Mouse (Mus musculus): Measurements from ENCODE around the gene Polr3b. TPM values are rescaled to one million over a fixed set of nuclear protein-coding genes. Genes with fewer than 3 reads are reported as not detected.
A peak's percentile ranks its signal among the peaks of the same experiment; 100 is the strongest.

Polr3b gene
- polyA plus RNA-seq, 1 experiment from 2014 or later, result 18.2 TPM

DNA sequence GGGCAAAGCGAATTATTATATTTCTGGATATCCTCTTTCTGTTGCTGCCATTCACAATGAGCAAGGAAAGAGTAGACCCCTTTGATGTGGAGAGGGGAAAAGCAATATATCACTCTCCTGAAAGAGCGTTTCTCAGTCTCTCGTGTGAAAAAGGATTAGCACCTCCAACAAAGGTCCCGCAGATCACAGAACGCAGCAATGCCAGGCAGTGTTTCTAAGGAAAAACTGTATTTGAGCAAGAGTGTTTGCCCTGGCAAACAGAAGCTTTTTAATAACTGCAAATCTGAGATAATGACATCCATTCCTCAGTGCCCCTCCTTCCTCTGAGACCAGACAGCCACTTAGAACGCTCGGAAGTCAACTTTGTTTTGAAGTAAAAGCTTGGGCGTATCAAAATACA, 84.5 kb downstream of the Polr3b start:
- WGBS, result 54% methylated on average over 8 of the region's 8 CpGs
- Histone ChIP-seq H3K27me3 (ENCODE audit: control insufficient read depth, insufficient read depth, low read length) (no peaks in the 10 kb centered on the region), H3K36me3 (ENCODE audit: control insufficient read depth, insufficient read depth, low read length) (no peaks in the 10 kb centered on the region), H3K4me3 (ENCODE audit: low read depth, low read length) (no peak overlapping the region), H3K27ac (ENCODE audit: low read depth, low read length) (no peak overlapping the region), H3K9ac (ENCODE audit: low read depth, low read length) (no peak overlapping the region), H3K4me2 (replicated peaks; ENCODE audit: low read depth, low read length) (no peak overlapping the region), H3K9me3 (ENCODE audit: control insufficient read depth, low read length) (no peaks in the 10 kb centered on the region), H3K4me1 (replicated peaks; ENCODE audit: control insufficient read depth, insufficient read depth, low read length) (peaks cover 15% of the 10 kb centered on the region)
- ATAC-seq (ENCODE audit: low FRiP score), result no peak
- no peak for DNase-seq (ENCODE audit: low spot score)

- no peak for ATAC-seq (ENCODE audit: low FRiP score)
- no peak overlapping the region for H3K9ac ChIP-seq (ENCODE audit: low read depth, low read length)
- H3K4me2 ChIP-seq (replicated peaks; ENCODE audit: low read depth, low read length), result no peak overlapping the region
- peak overlapping the region; percentile 58 for H3K27ac ChIP-seq (ENCODE audit: low read depth, low read length)
- H3K4me1 ChIP-seq (replicated peaks; ENCODE audit: control insufficient read depth, insufficient read depth, low read length), result peaks cover 17% of the 10 kb centered on the region
- no peaks in the 10 kb centered on the region for H3K27me3 ChIP-seq (ENCODE audit: control insufficient read depth, insufficient read depth, low read length)
- H3K36me3 ChIP-seq (ENCODE audit: control insufficient read depth, insufficient read depth, low read length), result no peaks in the 10 kb centered on the region
- no peaks in the 10 kb centered on the region for H3K9me3 ChIP-seq (ENCODE audit: control insufficient read depth, low read length)
- H3K4me3 ChIP-seq (ENCODE audit: low read depth, low read length), result no peak overlapping the region
- peak; percentile 33 for DNase-seq (ENCODE audit: low spot score)
- WGBS, result 33% methylated on average over 6 of the region's 6 CpGs
Measured at GRCm38 (mm10) chr10:84707226-84707625, 85.1 kb downstream of the Polr3b start.

DNA sequence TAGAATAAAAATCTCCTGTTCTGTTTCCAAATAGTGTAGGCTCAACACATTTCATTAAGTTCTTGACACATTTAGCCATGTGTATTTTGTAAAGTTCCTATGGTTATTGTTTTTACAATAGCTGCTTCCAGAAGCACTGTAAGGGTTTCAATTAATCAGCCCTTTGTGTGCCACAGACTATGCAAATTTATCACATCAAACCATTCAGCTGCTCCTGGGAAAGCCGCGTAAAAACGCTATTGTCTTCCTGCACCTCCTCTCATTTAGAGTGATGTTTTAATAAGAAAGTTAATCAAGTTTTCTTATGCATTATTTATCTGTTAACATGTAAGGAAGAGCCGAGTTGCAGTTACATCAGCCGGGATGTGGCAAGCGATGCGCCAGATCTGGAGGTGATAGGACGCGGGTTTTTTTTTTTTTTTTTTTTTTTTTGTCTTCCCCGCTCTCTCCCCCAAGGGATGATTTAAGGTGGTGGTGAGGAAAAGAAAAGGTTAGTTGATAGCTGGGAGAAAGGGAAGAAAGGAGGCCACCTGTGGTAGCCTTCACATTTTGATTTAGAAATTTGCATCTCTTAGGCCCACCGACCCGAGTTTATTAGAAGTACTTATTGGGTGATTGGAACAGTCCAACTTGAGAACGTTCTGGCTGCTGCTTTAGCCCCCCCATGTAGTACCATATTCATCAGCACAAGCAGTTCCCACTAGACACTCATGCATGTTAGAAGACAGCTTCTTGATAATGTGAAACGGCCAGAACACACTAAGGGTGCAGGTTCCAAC, 85.8 kb downstream of the Polr3b start:
- H3K4me2 ChIP-seq (replicated peaks; ENCODE audit: low read depth, low read length), result no peak overlapping the region
- no peaks in the 10 kb centered on the region for H3K36me3 ChIP-seq (ENCODE audit: control insufficient read depth, insufficient read depth, low read length)
- H3K4me1 ChIP-seq (replicated peaks; ENCODE audit: control insufficient read depth, insufficient read depth, low read length), result peaks cover 17% of the 10 kb centered on the region
- peak overlapping the region; percentile 58 for H3K27ac ChIP-seq (ENCODE audit: low read depth, low read length)
- DNase-seq (ENCODE audit: low spot score) (peak; percentile 19), ATAC-seq (ENCODE audit: low FRiP score) (peak; percentile 37)
- H3K9ac ChIP-seq (ENCODE audit: low read depth, low read length), result no peak overlapping the region
- no peaks in the 10 kb centered on the region for H3K9me3 ChIP-seq (ENCODE audit: control insufficient read depth, low read length)
- no peaks in the 10 kb centered on the region for H3K27me3 ChIP-seq (ENCODE audit: control insufficient read depth, insufficient read depth, low read length)
- H3K4me3 ChIP-seq (ENCODE audit: low read depth, low read length), result no peak overlapping the region
- 21% methylated on average over 14 of the region's 14 CpGs for WGBS

- H3K9ac ChIP-seq (ENCODE audit: low read depth, low read length), result no peak overlapping the region
- ATAC-seq (ENCODE audit: low FRiP score) (0 out of 2 replicates have a peak, but pooled peaks have one; percentile 31), DNase-seq (ENCODE audit: low spot score) (peak; percentile 54)
- H3K36me3 ChIP-seq (ENCODE audit: control insufficient read depth, insufficient read depth, low read length), result no peaks in the 10 kb centered on the region
- no peak overlapping the region for H3K4me2 ChIP-seq (replicated peaks; ENCODE audit: low read depth, low read length)
- peaks cover 17% of the 10 kb centered on the region for H3K4me1 ChIP-seq (replicated peaks; ENCODE audit: control insufficient read depth, insufficient read depth, low read length)
- WGBS, result 25% methylated on average over 4 of the region's 4 CpGs
- H3K27me3 ChIP-seq (ENCODE audit: control insufficient read depth, insufficient read depth, low read length), result no peaks in the 10 kb centered on the region; the same call in 1 of the 2 replicates
- peak overlapping the region; percentile 68 for H3K27ac ChIP-seq (ENCODE audit: low read depth, low read length)
- H3K9me3 ChIP-seq (ENCODE audit: control insufficient read depth, low read length), result no peaks in the 10 kb centered on the region
- H3K4me3 ChIP-seq (ENCODE audit: low read depth, low read length), result no peak overlapping the region
Measured at GRCm38 (mm10) chr10:84710192-84710591, 88.1 kb downstream of the Polr3b start.

- H3K27me3 ChIP-seq (ENCODE audit: control insufficient read depth, insufficient read depth, low read length), result no peaks in the 10 kb centered on the region; the same call in 1 of the 2 replicates
- ATAC-seq (ENCODE audit: low FRiP score), result peak; percentile 83
- peak overlapping the region; percentile 1; the same call in 1 of the 2 replicates for H3K27ac ChIP-seq (ENCODE audit: low read depth, low read length)
Measured at GRCm38 (mm10) chr10:84710827-84711226, 88.7 kb downstream of the Polr3b start.

GRCm38 (mm10) chr10:84711479-84711878, 89.4 kb downstream of the Polr3b start:
- no peak overlapping the region for H3K4me3 ChIP-seq (ENCODE audit: low read depth, low read length)
- peak overlapping the region; percentile 84 for H3K27ac ChIP-seq (ENCODE audit: low read depth, low read length)
- DNase-seq (ENCODE audit: low spot score) (peak; percentile 63), ATAC-seq (ENCODE audit: low FRiP score) (peak; percentile 43; the same call in 1 of the 2 replicates)
- no peaks in the 10 kb centered on the region; the same call in 1 of the 2 replicates for H3K27me3 ChIP-seq (ENCODE audit: control insufficient read depth, insufficient read depth, low read length)
- H3K4me2 ChIP-seq (replicated peaks; ENCODE audit: low read depth, low read length), result no peak overlapping the region
- no peaks in the 10 kb centered on the region for H3K36me3 ChIP-seq (ENCODE audit: control insufficient read depth, insufficient read depth, low read length)
- H3K4me1 ChIP-seq (replicated peaks; ENCODE audit: control insufficient read depth, insufficient read depth, low read length), result peaks cover 17% of the 10 kb centered on the region
- WGBS, result 42% methylated on average over 8 of the region's 8 CpGs
- H3K9me3 ChIP-seq (ENCODE audit: control insufficient read depth, low read length), result no peaks in the 10 kb centered on the region
- peak overlapping the region; percentile 42 for H3K9ac ChIP-seq (ENCODE audit: low read depth, low read length)

More at GRCm38 (mm10) chr10:84710827-84711226, 88.7 kb downstream of the Polr3b start:
- H3K9me3 ChIP-seq (ENCODE audit: control insufficient read depth, low read length), result no peaks in the 10 kb centered on the region
- no peak overlapping the region for H3K4me2 ChIP-seq (replicated peaks; ENCODE audit: low read depth, low read length)
- no peaks in the 10 kb centered on the region for H3K36me3 ChIP-seq (ENCODE audit: control insufficient read depth, insufficient read depth, low read length)
- peak; percentile 71 for DNase-seq (ENCODE audit: low spot score)
- H3K4me3 ChIP-seq (ENCODE audit: low read depth, low read length), result no peak overlapping the region
- peaks cover 17% of the 10 kb centered on the region for H3K4me1 ChIP-seq (replicated peaks; ENCODE audit: control insufficient read depth, insufficient read depth, low read length)
- WGBS, result 8% methylated on average over 4 of the region's 4 CpGs
- H3K9ac ChIP-seq (ENCODE audit: low read depth, low read length), result no peak overlapping the region

DNA sequence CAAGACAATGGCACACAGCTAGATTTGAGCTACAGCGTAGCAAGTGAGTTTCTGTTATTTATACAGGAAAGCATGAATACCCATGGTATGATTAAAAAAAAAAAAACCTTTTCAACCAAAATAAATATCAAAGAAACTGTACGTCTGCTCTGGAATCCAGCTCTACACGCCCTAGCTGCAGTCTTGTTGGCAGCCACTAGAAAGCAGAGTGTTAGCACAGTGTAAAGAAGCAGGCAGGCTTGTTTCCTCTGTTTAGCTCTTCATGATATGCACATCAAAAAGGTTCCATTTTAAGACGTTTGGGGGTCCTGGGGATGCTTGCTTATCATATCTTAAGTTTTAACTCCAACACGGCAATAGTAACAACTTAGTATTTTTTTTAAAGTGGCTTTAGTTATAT, 89.8 kb downstream of the Polr3b start:
- H3K27ac ChIP-seq (ENCODE audit: low read depth, low read length), result peak overlapping the region; percentile 84
- H3K9ac ChIP-seq (ENCODE audit: low read depth, low read length), result no peak overlapping the region; the same call in 1 of the 2 replicates
- no peak overlapping the region for H3K4me2 ChIP-seq (replicated peaks; ENCODE audit: low read depth, low read length)
- 46% methylated on average over 5 of the region's 5 CpGs for WGBS
- DNase-seq (ENCODE audit: low spot score), result no peak
- peaks cover 17% of the 10 kb centered on the region for H3K4me1 ChIP-seq (replicated peaks; ENCODE audit: control insufficient read depth, insufficient read depth, low read length)
- no peak for ATAC-seq (ENCODE audit: low FRiP score)
- H3K36me3 ChIP-seq (ENCODE audit: control insufficient read depth, insufficient read depth, low read length), result no peaks in the 10 kb centered on the region
- no peaks in the 10 kb centered on the region; the same call in 1 of the 2 replicates for H3K27me3 ChIP-seq (ENCODE audit: control insufficient read depth, insufficient read depth, low read length)
- H3K9me3 ChIP-seq (ENCODE audit: control insufficient read depth, low read length), result no peaks in the 10 kb centered on the region
- no peak overlapping the region for H3K4me3 ChIP-seq (ENCODE audit: low read depth, low read length)

- Histone ChIP-seq H3K27me3 (ENCODE audit: control insufficient read depth, insufficient read depth, low read length) (no peaks in the 10 kb centered on the region; the same call in 1 of the 2 replicates), H3K4me2 (replicated peaks; ENCODE audit: low read depth, low read length) (no peak overlapping the region), H3K9ac (ENCODE audit: low read depth, low read length) (no peak overlapping the region), H3K4me1 (replicated peaks; ENCODE audit: control insufficient read depth, insufficient read depth, low read length) (peaks cover 14% of the 10 kb centered on the region), H3K36me3 (ENCODE audit: control insufficient read depth, insufficient read depth, low read length) (no peaks in the 10 kb centered on the region), H3K9me3 (ENCODE audit: control insufficient read depth, low read length) (no peaks in the 10 kb centered on the region), H3K4me3 (ENCODE audit: low read depth, low read length) (no peak overlapping the region), H3K27ac (ENCODE audit: low read depth, low read length) (peak overlapping the region; percentile 51; the same call in 1 of the 2 replicates)
- DNase-seq (ENCODE audit: low spot score), result no peak
- WGBS, result 64% methylated on average over 6 of the region's 6 CpGs
- ATAC-seq (ENCODE audit: low FRiP score), result no peak
Measured at GRCm38 (mm10) chr10:84712532-84712931, 90.4 kb downstream of the Polr3b start.

DNA sequence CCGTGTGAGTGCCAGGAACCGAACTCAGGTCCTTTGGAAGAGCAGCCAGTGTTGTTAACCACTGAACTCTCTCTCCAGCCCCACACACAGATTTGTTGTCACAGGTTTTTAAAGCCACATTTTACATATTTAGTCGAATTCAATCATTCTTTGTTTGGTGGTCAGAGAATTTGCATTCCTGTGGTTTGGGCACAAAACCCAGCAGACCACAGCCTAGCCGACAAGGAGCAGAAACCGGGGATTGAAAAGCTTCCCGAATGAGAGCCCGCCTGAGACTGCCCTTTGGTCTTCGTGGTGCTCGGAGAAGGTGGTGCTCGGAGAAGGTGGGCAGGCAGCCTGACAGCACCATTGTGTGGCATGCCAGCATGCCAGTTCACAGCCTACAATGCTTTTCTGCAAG, 91.0 kb downstream of the Polr3b start:
- no peaks in the 10 kb centered on the region for H3K36me3 ChIP-seq (ENCODE audit: control insufficient read depth, insufficient read depth, low read length)
- H3K9ac ChIP-seq (ENCODE audit: low read depth, low read length), result no peak overlapping the region
- H3K27ac ChIP-seq (ENCODE audit: low read depth, low read length), result 0 out of 2 replicates have a peak overlapping the region, but pooled peaks have one; percentile 51
- no peak overlapping the region for H3K4me3 ChIP-seq (ENCODE audit: low read depth, low read length)
- H3K9me3 ChIP-seq (ENCODE audit: control insufficient read depth, low read length), result no peaks in the 10 kb centered on the region
- WGBS, result 67% methylated on average over 10 of the region's 10 CpGs
- H3K4me1 ChIP-seq (replicated peaks; ENCODE audit: control insufficient read depth, insufficient read depth, low read length), result peaks cover 14% of the 10 kb centered on the region
- DNase-seq (ENCODE audit: low spot score), result no peak
- H3K4me2 ChIP-seq (replicated peaks; ENCODE audit: low read depth, low read length), result no peak overlapping the region
- H3K27me3 ChIP-seq (ENCODE audit: control insufficient read depth, insufficient read depth, low read length), result no peaks in the 10 kb centered on the region; the same call in 1 of the 2 replicates
- no peak for ATAC-seq (ENCODE audit: low FRiP score)
